Mouse (Mus musculus) layer of hippocampus, adult 9-10 months (tissue): ENCODE measurements around the gene Shpk.

Experiments used
- DNase-seq: peaks from one replicate; pipeline ENCODE4 v3.0.0; 2022; ENCODE audit warnings: low spot score

Shpk gene

DNA sequence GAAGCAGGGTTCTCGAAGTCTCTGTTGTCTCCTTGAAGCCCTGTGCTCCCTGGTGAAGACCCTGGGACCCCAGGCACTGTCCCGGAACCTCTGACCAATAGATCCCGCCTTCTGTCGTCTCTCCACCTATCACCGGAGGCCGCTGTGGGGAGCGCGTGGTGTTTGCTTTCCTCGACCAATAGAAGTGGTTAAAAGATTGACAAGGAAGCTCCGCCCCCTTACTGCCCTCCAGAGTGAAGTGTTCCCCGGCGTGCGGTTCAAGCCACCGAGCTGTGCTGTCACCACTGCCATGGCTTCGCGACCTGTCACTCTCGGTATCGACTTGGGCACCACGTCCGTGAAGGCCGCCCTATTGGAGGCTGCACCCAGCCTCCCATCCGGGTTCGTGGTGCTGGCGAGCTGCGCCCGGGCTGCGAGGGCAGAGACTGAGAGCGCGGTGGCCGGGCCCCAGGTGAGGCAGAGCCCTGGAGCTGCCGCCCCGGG, at the start of gene Shpk:
TSS of gene Shpk (plus strand) at position 231 of the 483 bp plus-strand sequence.
- DNase-seq, result peak; percentile 97

DNA sequence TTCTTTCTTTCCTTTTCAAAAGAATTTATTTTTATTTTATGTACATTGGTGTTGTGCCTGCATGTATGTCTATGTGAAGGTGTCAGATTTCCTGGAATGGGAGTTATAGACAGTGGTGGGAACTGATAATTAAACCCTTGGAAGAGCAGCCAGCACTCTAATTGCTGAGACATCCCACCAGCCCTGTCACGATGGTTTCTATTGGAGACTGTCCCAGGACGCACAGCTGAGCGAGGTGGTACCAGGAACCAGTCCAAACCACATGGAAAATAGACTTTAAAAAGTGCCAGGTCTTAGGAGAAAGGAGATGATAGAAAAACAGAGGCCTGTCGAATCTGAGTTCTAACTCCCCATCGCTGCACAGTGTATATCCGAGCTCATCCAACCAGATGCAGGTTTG, 44.2 kb upstream of the Shpk start:
- DNase-seq, result no peak

DNA sequence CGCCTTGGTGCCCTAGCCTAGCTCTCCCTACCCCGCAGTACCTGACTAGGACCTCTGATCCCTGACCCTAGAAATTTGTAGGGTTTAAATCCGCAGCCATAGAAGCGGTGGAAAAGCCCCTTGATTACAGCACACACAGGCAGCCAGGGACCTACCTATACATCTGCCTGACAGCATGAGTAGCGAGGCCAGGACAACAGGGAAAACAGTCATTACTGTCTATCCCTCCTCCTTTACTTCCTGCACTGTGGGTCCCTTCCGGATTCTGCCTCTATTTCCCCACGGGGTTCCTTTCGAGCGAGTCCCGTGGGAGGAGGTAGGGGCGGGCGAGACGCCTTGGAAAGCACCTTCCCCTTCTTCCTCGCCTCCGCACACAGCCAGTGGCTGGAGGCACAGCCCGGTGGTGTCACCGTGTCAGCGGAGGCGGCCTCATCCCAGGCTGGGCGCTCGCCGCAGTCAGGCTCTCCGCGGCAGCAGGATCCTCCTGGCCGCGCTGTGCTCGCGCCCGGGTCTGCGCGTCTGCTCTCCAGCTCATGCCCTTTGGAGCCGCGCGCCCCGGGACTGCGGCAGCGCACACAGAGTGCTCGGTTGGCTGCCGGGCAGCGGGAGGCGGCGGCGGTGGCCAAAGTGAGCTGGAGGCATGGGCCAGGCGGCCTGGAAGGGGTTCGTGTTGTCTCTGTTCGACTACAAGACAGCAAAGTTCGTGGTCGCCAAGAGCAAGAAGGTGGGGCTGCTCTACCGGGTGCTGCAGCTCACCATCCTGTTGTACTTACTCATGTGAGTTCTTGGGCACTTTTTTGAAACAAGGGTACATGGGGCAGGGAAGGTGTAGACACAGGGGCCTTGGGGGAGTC, 39.1 kb upstream of the Shpk start, which contains the start of gene P2rx5:
TSS of gene P2rx5 (plus strand) at position 465 of the 854 bp plus-strand sequence.
- no peak for DNase-seq

DNA sequence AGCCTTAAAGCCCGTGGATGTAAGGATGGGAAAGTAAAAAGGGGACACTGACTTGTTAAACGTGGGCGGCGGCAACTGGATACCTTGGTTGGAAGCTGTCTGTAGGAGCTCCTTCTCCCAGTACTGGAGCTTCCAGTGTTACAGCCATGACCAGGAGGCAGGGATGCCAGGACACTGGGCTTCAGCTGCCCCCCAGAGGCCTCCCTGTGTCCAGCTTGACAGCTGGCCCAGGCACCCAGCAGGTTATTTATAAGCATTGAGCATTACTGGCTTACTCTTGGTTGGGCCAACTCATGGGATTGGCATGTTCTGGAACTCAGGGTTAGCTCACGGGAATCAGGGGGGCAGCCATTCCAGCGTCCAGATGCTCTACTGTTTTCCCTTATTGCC, 38.5 kb upstream of the Shpk start:
- DNase-seq, result no peak

DNA sequence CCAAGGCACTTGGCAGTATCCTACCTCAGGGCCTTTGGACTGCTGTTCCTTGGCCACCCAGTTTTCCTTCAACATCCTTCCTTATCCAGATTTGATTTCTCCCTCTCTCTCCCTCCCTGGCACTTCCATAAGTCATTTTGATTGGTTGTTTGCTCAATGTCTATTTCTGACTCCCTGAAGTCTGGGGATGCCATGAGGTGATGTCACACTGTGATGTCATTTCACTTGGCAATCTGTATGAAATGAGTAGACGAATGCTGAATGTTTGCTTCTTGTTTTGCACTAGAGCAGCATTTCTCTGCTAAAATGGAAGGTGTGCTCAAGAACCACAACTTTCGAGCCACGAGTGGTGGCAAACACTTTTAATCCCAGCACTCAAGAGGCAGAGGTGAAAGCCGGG, 37.6 kb upstream of the Shpk start:
- DNase-seq, result no peak

DNA sequence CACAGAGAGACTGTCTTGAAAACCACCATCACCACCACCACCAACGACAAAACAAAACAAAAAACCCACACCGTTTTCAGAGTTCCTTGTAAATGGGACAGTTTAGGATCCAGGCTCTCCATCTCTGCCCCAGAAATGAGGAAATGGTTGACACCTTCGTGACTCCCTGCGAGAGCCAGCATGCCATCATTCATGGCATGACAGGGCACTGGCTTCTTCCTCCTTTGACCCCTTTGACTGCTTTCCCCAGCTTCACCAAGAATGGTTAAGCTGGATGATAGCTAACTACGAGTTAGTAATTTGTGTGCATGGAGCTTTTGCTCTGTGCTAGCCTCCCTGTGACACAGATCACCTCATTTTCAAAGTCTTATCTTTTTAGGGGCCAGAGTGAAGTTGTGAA, 37.0 kb upstream of the Shpk start:
- DNase-seq, result no peak

DNA sequence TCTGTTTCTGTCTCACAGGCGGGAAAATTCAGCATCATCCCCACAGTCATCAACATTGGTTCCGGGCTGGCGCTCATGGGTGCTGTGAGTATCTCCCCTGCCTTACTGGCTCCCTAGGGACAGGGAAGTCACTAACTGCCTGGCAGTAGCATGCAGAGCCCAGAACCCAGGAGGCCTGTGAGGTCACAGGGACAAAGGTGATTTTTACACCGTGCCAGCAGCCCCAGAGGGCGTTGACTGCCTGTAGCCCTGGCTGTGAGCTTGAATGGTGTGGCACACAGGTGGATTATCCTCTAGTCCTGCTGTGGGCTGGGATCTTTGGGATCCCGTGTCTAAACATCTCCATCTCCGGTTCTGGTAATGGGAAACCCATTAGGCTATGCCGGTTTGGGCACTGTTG, 31.2 kb upstream of the Shpk start:
- DNase-seq, result no peak

DNA sequence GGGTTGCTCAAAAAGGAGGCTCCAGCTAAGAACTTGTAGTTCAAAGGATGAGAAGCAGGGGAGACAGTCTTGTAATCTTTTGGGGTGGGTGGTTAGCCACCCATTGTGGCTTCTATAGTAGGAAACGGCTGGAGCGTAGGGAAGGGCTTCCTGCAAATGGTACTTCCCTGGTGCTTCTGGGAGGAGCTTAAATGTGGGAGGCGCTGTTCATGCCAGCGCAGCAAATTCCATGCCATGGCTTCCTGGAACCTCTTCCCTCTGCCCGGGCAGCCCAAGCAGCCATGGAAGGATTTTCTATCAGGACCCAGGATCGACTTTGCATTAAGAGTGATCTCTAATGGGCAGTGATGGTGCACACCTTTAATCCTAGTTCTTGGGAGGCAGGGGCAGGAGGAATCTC, 30.7 kb upstream of the Shpk start:
- DNase-seq, result no peak

DNA sequence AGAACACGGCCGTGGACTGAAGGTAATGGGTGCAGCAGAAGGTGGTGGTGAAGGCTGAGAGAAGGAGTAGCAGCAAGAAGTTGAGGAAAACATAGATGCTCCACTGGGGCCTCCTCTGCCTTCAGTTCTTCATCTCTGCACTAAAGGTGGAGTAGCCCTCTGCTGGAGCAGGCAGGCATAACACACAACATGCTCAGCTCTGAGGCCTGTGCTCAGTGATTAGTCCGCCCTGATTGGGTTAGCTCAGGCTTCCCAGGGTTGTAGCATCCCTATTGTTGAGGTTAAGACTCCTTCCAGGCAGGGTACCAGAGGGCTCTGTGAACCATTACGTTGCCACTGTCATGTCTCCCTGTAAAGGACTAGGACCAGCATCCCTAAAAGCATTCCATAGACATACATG, 30.0 kb upstream of the Shpk start:
- DNase-seq, result peak; percentile 38

DNA sequence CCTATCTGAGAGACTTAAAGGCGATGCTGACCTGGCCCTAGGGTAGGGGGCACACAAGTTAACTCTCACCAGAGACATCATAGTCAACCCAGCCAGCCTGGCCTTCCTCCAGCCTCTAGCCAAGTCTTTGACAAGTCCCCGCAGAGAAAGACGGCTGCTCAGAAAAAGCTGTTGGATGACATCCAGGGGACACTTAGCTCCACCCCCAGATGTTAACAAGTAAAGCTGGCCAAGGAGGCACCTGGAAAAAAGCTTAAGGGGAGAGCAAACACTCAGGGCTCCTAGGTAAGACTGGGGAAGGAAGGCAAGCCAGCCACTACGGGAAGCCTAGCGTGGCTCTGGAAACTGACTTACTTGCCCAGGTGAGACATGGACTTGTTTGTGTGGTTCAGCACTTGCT, 27.1 kb upstream of the Shpk start:
- no peak for DNase-seq

DNA sequence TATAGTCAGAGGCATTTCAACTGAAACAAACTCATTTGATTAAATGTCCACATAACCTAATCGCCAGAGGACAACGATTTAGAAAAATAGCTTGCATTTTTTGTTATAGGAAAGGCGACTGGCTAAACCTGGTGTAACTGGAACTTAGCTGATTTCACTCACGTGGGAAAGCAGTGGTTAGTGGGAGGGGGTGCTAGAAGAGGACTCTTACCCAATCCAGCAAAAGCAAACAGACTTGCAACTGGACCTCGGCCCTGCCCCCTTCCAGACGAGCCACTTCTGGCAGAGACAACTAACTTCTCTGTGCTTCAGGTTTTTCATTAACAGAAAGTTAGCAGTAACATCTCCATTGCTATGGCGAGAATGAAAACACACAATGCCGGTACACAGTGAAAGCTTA, 23.6 kb upstream of the Shpk start:
- no peak for DNase-seq

DNA sequence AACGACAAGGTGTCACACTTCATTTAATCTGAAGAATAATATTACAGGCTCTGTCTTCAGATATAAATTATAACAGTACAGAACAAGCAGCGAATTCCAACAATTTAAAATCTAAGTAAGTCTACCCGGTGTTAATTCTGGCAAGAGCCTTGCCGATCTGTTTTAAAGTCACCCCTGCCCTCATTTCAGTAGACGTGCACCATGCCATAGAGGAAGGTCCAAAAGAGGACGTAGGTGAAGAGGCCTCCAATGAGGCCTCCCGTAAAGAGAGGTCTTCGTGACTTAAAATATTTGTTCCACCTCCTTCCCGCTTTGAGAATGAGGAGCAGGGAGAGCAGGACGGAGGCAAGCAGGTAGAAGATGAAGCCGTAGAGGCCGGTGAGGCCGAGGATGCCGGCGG, 23.1 kb upstream of the Shpk start:
- DNase-seq, result no peak

DNA sequence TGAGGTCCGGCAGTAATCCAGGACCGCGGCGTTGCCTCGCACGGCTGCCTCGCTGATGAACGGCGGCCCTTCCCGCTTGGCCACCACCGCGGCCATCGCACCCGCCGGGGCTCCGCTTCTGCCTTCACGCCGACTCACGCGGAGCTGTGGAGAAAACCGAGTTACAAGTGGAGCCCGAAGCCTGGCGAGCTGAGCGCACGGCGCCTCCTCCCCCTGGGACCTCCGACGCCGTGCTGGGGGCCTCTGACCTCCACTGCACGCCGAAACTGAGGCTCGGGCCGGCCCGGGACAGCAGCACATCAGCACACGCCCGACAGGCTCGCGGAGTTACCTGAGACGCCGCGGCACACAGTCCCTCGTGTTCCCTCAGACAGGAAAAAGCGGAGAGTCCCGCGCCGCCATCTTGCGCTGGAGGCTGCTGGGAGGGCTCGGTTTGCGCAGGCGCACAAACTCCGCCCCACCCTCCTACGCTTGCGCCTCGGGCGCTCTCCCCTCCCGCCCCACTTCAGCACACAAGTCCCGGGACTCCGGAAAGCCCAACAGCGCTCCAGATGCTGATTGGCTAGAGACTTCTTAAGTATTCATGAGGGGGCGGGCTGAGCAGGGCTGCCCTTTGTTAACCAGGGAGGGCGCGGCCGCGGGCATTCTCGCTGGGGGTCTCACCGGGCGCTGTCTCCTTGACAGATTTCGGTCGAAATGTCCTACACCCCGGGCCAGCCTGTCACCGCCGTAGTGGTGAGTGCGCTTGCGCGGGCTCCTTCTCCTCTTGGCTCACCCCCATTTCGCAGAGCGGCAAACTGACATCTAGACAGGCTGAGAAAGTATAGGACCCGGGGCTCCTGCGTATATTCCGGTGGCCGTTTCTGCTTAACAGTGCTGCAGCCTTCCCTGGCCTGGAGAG, 22.4 kb upstream of the Shpk start, which contains the start of the genes Emc6 and Tax1bp3:
TSS of gene Emc6 (minus strand) at position 430 of the 901 bp plus-strand sequence.
TSS of gene Tax1bp3 (plus strand) at position 476 of the 901 bp plus-strand sequence.
- DNase-seq, result peak; percentile 82

DNA sequence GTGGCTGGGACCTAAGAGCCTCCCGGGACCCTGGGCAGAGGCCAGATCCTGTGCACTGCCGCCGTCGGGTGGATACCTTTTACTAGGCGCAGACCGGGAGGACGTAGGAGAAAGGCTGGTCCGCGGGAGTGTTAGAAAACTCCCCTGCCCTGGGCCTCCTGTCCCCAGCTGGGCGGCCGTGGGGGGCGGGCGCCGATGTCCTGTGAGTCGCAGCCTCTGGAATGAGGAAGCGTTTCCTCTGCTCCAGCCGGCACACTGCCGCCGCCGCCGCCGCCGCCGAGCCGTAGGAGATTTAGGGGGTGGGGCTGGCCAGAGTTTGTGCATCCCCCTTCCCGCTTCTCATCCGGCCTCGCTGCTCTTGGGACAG, 21.8 kb upstream of the Shpk start:
- DNase-seq, result no peak

DNA sequence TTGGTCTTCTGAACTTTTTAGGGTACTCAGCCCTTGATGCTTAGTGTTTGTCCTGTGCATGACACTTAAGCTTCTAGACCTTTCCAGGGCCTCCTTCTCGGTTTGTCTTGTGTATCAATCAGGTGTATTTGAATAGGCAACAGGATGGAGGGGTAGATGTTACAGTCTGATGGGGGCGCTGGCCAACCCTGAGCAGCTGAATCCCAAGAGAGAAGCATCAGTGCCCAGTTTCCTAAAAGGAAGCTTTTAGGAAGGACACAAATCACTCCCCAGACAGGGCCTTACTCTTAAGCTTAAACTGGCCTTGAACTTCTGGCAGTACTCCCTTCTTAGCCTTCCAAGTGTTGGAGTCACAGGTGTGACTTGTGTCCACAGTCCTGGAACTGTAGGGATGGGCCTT, 21.4 kb upstream of the Shpk start:
- no peak for DNase-seq

DNA sequence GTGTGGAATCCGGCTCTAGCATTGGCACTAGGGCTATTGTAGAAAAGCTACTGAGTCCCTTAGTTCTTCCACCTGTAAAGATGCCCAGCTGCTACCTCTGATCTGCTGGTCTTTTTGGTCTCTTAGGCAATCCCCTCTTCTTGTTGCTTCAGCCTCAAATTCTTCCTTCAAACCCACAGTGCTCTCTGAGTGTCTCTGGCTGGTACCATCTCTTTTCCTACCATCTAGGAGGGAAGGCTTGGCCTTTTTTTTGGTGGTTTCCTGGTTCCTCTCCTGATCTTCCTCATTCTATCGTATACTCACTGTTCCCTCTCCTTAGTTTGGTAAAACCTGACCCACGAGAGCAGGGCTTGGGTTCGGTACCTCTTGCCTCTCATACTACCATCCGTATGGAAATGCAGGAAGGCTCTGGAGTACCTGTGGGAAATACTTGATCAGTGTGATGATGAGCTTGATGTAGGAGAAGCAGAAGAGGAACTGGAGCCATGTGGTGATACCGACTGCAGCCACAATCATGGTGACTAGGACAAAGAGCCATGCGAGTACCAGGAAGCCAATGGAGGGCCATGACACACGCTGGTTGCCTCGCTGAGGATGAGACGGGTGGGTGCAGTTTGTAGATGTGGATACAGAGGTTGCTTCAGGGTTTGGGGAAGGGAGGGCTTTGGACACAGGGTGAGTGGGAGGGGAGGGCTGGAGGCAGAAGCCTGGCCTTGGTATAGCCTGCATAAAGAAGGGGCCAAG, 13.2 kb upstream of the Shpk start:
- no peak for DNase-seq

DNA sequence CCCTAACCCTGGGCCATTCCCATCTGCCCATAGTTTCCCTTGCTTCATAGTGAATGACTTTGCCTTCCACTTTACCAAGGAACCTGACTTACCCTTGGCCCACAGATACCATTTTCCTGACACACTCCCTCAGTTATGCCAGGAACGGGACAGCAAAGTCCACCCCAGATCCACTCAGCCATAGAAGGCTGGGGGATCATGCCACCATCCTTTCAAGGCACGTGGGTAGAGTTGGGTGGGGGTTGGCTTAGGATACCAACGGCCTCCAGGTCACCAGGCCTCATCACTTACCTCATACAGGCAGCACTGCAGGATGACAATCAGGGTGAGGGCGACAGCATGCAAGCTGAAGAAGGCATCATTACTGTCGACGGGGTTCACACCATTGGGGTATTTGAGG, 12.0 kb upstream of the Shpk start:
- no peak for DNase-seq

DNA sequence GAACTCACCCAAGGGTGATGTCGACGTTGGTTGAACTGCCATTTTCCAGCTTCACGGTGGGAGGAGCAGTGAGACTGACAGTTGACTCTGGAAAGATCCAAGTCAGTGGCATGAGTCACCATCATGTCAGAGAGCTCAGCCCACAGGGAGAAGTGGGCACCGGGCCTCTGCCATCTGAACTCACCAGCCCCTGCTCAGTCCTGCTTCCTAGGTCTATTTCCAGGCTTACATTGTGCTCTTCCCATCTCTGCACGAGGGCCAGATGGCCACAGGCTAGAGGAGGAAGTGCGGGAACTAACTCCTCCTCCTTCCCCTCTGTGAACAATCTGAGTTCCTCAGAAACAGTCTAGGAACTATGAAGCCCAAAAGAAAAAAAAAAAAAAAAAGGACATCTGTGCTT, 6.2 kb upstream of the Shpk start:
- no peak for DNase-seq

DNA sequence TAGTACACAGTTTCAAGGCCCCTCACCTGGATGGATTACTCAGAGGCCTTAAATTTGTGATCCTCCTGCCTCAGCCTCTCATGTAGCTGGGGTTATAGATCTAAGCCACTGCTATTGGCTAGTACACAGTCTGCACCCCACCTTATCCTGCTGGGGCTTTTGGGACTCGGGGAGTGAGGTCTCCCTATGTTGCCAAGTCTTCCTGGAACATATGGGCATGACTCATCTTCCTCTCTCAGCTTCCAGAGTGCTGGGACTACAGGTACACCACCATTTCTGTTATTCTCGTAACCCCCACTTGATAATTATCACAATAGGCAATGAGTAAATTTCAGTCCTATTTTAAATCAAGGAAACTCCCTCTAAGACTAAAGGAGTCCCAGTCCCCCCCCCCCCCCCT, 4.8 kb upstream of the Shpk start:
- DNase-seq, result no peak

DNA sequence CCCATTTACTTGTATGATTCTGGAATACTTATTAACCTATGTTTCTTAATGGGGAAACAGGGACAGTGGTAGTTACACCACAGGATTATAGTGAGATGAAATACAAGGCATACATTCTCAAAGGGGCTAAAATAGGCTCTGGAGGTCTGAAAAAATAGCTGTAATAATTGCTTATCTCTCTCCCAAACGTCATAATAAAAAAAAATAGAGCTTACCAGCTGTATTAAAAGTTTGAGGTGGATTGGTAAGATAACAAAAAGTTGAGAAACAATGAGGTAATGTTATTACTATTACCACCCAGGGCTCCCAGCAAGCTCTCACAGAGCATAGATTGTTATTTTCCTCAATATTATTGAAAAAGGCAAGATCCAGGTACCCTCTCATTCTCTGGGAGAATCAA, 1.1 kb upstream of the Shpk start:
- no peak for DNase-seq

DNA sequence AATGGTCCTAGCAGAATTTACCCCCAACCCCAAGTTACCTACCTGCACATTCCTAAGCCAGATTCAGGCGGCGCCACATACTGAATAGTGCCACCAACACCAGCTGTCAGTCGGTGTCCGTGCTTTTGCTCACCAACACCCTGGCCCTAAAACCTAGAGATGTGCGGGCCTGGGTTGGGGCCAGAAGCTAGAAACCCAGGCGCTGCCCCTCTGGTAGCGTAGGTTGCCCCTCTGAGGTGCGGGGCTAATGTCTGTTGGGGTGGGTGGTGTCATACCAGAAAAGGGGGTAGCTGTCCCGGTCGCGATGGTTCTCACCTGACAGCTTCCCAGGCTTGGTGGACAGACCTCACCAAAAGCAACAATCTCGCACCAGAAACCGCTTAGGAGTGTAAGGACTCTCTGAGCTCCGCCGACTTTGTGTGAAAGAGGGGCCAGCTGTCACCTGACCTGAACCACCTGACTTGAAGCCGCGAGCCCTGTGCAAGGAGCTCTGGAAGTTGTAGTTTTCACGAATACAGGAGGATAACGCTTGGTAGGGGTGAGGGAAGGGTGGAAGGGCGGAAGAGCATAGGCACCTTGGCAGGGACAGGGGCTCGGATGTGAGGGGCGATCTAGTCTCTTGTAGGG, 544 bp upstream of the Shpk start, which contains the start of gene Ctns:
TSS of gene Ctns (minus strand) at position 440 of the 627 bp plus-strand sequence.
- peak; percentile 16 for DNase-seq

DNA sequence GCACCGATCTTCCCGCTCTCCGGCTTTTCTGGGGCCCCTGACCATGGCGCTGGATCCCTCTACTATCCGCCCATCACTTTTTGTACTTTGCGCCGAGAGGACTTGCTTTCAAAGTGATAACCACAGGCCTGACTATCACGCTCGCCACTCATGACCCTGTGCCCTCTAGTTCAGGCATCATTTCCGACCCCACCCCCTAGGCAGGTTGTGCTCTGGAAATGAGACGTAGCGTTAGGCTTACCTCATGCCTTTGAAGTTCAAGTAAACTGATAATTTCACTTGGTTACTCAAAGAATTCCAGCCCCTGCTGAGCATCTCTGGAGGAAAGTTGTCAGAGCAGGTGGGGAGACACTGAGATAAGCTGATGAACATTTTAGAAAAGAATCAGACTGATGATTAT, 619 bp downstream of the Shpk start:
- no peak for DNase-seq
